Mouse (Mus musculus) effector memory CD4-positive, alpha-beta T cell, adult 5 months (primary cell): ENCODE results near the gene 6030445D17Rik. TPM values are rescaled to one million over a fixed set of nuclear protein-coding genes. Genes with fewer than 3 reads are reported as not detected.

ENCODE experiments used
- polyA plus RNA-seq: library from polyadenylated mRNA; unstranded; fragments of 100-300 nt; shearing (Covaris generic); gene quantifications from one replicate; pipeline ENCODE4 v1.2.1, GENCODE M21; 2017

The 6030445D17Rik gene
- not detected for polyA plus RNA-seq

DNA sequence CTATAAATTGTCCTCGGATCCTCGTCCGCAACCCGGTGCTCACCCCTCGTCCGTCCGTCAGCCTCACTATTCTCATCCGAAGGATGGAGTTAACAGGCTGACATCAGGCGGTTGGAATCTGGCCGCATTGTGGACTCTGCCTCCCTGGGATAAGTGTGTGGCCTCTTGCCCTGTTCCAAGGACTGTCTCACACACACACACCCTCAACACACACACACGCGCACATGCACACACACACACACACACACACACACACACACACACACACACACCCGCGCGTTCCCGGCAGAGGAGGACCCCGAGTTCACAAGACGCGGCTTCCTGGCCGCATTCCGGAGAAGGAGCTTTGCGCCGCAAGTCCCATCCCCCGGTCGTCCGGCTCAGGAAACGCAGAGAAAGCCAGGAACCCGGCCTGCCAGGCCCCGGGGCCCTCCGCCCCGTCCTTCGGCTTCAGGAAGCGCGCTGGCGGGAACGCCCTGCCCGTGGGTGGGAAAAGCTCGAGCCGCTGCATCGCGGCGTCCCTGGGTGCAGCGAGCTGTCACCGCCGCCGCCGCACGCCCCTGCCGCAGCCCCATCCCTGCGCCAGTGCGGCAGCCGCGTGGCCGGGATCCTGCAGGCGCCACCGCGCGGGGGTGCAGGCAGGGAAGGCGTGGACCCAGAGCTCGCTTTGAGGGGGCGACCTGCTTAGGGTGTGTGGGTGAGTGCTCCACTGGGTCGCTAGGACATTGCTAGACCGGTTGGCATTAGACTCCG is at the start of gene 6030445D17Rik:
Gene 6030445D17Rik (plus strand): TSS at position 165 of the 753 bp plus-strand sequence.

DNA sequence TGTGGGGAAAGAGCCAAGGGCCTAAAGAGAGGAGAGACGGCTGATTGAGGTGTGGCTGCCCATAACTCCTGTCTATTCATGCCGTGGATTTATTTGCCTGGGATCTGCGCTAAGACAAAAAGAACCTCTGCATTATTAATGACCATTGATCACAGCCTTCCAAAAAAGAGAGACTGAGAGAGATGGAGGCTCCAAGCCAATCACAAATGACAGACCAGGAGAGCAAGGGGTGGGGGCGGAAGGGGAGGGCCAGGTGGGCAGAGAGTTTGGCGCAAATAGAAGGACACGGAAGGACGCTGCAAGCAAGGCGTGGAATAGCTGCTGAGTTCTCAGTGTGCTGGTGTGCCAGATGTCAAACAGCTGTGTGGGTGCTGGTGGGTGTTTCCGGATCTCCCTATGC is 38.8 kb upstream of the 6030445D17Rik start, which contains the start of gene Htr1d:
Gene Htr1d (plus strand): TSS at position 301 of the 400 bp plus-strand sequence.

DNA sequence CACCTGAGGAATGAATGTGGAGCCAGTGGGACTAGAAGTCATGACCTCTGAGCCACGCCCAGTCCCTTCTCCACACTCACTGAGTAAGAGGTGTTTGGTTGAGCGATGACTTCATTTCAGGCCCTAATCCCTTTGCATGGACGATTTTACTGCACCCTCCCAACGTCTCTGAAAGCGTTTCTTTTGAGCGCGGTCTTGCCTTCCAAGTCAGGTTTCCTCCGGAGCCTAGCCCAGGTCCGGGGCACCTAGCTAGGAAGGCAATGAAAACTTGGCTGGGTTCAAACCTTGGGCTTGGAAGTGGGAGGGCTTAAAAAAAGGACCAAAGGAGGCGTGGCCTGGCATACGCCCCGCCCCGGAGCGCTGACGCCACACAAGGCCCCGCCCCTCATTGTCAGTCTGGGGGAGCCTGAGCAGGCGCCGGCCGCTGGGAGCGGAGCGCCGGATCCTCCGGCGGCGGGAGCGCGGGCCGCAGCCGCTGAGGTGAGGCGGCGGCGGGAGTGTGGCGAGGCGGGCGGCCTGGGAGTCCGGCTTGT is 7.4 kb downstream of the 6030445D17Rik start, which contains the start of gene Luzp1:
Gene Luzp1 (plus strand): TSS at position 391 of the 533 bp plus-strand sequence.

Other genes starting within 250 kb of the 6030445D17Rik start
- not detected for gene Tcea3, start 214.5 kb upstream of the 6030445D17Rik start, polyA plus RNA-seq
- 3.5 TPM for gene Zfp46, start 177.6 kb upstream of the 6030445D17Rik start, polyA plus RNA-seq
- 106 TPM for gene Hnrnpr, start 151.3 kb upstream of the 6030445D17Rik start, polyA plus RNA-seq
- gene Htr1d, start 38.7 kb upstream of the 6030445D17Rik start, polyA plus RNA-seq: not detected
- 23.9 TPM for gene Luzp1, start 7.5 kb downstream of the 6030445D17Rik start, polyA plus RNA-seq
- gene Kdm1a, start 140.5 kb downstream of the 6030445D17Rik start, polyA plus RNA-seq: 65.4 TPM
- gene Tex46, start 148.2 kb downstream of the 6030445D17Rik start, polyA plus RNA-seq: not detected
- not detected for gene Lactbl1, start 160.4 kb downstream of the 6030445D17Rik start, polyA plus RNA-seq